Mouse (Mus musculus) embryonic facial prominence, embryonic 11.5 days (tissue): ENCODE data around the gene Lin7c. TPM values are rescaled to one million over a fixed set of nuclear protein-coding genes. Genes with fewer than 3 reads are reported as not detected.

Source experiments
- ATAC-seq: fragments of 200-750 bp; cut with Nextera tagmentation; replicated peaks from 2 replicates; pipeline ENCODE4 v1.8.0; 2017; ENCODE audit warnings: low read depth; ENCODE audit not compliant: insufficient number of reproducible peaks, low FRiP score, low TSS enrichment
- DNase-seq: peaks from one replicate; pipeline ENCODE4 v3.0.0-alpha.2; 2015; ENCODE audit warnings: low spot score
- H3K27ac ChIP-seq: fragments of 300-500 bp; sonication (generic); replicated peaks from 2 replicates; pipeline ENCODE4 v1.5.1; 2014; ENCODE audit warnings: mild to moderate bottlenecking, low read depth, low read length, control low read depth
- H3K27me3 ChIP-seq: fragments of 300-500 bp; sonication (generic); 2 replicates; pipeline ENCODE4 v1.6.1; 2014; ENCODE audit warnings: mild to moderate bottlenecking, low read length, moderate library complexity, mixed read lengths; ENCODE audit not compliant: control insufficient read depth, insufficient read depth
- H3K36me3 ChIP-seq: fragments of 300-500 bp; sonication (generic); replicated peaks from 2 replicates; pipeline ENCODE4 v1.6.1; 2014; ENCODE audit warnings: low read depth, mild to moderate bottlenecking, low read length, moderate library complexity, mixed read lengths; ENCODE audit not compliant: control insufficient read depth, insufficient read depth
- H3K4me1 ChIP-seq: fragments of 300-500 bp; sonication (generic); 2 replicates; pipeline ENCODE4 v1.6.1; 2014; ENCODE audit warnings: low read length, mixed read lengths; ENCODE audit not compliant: control insufficient read depth, insufficient read depth
- H3K4me2 ChIP-seq: fragments of 300-500 bp; sonication (generic); 2 replicates; pipeline ENCODE4 v1.6.1; 2014; ENCODE audit warnings: low read depth, mild to moderate bottlenecking, control low read depth, low read length, moderate library complexity
- H3K4me3 ChIP-seq: fragments of 300-500 bp; sonication (generic); 2 replicates; pipeline ENCODE4 v1.5.1; 2014; ENCODE audit warnings: low read depth, low read length, control low read depth
- H3K9ac ChIP-seq: fragments of 300-500 bp; sonication (generic); replicated peaks from 2 replicates; pipeline ENCODE4 v1.6.1; 2014; ENCODE audit warnings: mild to moderate bottlenecking, control low read depth, low read length
- H3K9me3 ChIP-seq: fragments of 300-500 bp; sonication (generic); replicated peaks from 2 replicates; pipeline ENCODE4 v1.6.1; 2016; ENCODE audit warnings: mild to moderate bottlenecking, low read length, inconsistent platforms, mixed read lengths; ENCODE audit not compliant: control insufficient read depth
- WGBS: fragments of 180-500 bp; shearing (Covaris S2); extraction: QIAGEN DNeasy Blood & Tissue Kit; methylation state at CpG from one replicate; pipeline ENCODE4 v1.1.7; 2014; 5-methylcytosine and 5-hydroxymethylcytosine counted together
- polyA plus RNA-seq: library from polyadenylated mRNA; unstranded; fragments of >200 nt; fragmentation: Nextera tagmentation; extraction: Ambion mirVana; gene quantifications from 2 replicates; pipeline ENCODE4 v1.2.1, GENCODE M21; 2014

Lin7c gene
- polyA plus RNA-seq, 1 experiment from 2014 or later: 93.6 TPM

DNA sequence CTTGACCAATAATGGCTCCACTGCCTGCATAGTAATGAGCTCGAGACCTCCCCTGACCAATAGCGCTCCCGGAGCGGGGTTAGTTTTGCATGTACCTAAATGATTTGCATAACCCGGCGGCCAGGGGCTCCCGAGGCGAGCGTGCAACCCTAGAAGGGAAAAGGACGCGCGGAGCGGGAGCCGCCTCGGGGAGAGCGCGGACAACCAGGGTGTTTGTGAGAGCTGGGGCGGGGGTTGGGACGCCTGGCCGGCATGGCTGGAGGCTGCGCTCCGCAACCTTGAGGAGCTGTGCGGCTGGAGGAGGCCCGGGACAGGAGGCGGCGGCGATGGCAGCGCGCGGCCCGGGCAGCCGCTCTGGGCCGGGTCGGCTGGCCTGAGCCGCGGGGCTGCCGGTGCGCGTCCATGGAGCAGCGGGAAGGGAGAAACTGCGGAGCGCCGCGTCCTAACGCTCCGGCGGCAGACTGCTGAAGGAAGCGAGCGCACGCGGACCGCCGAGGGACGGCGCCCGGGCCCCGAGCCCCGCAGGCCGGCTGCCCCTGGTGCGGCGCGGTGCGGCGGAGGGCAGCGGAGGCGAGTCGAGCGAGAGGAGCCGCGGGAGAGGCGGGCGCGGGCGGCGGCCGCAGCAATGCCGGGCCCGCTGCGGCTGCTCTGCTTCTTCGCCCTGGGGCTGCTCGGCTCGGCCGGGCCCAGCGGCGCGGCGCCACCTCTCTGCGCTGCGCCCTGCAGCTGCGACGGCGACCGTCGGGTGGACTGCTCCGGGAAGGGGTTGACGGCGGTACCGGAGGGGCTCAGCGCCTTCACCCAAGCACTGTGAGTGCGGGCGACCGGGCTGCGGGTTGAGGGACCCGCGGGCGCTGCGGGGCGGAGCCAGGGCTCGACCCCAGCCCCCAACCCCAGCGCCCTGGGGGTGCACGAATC lies 27.1 kb downstream of the Lin7c start, which contains the start of gene Lgr4:
Lgr4 (plus strand) TSS at position 152 of the 918 bp plus-strand sequence.
- Histone ChIP-seq H3K9ac (peak within 1 kb of the TSS; percentile 86), H3K4me3 (peak within 1 kb of the TSS; percentile 93), H3K4me2 (peak within 1 kb of the TSS; percentile 63), H3K27ac (peak within 1 kb of the TSS; percentile 95), H3K27me3 (no peaks in the 10 kb centered on the region), H3K9me3 (no peaks in the 10 kb centered on the region), H3K36me3 (no peaks in the 10 kb centered on the region), H3K4me1 (no peaks in the 10 kb centered on the region)
- DNase-seq: peak; percentile 97
- WGBS: under 1% methylated on average over 91 of the region's 111 CpGs
- ATAC-seq: peak; percentile 98

DNA sequence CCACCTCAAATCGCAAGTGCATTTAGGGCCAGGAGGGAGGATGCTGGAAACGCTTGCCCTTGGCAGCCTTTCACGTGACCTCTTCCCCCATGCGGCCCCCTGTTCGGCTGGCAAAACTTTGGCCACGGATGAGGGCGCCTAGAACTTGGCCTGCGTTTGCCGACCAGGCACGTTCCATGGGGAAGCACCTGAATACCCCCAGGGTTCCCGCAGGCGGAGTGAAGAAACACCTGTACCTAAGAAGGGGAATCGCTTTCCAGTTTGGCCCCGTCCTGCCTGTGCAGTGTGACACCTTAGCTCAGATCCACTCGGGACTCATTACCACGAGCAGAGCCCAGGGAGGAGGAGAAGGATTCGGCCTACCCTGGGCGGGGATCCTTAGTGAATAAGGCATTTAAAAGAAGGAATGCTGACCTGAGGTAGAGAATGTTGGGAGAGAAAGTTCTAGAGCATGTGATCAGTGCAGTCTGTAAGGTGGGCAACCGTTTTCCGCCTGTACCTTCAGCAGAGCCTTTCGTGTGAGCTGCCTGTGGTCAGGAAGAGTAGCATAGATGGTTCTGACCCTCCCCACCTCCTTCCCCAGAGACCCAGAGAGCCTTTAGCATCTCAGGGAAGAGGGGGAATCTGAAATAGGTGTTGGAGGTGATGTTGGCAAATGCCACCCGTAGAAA lies 28.1 kb downstream of the Lin7c start:
- peak; percentile 22 for DNase-seq
- H3K4me2 ChIP-seq: peak overlapping the region; percentile 63
- no peak overlapping the region for H3K27ac ChIP-seq
- H3K4me3 ChIP-seq: peak overlapping the region; percentile 93
- 6% methylated on average over 22 of the region's 22 CpGs for WGBS
- peak overlapping the region; percentile 86 for H3K9ac ChIP-seq
- no peaks in the 10 kb centered on the region for H3K9me3 ChIP-seq
- ATAC-seq: no peak
- no peaks in the 10 kb centered on the region for H3K27me3 ChIP-seq
- H3K36me3 ChIP-seq: no peaks in the 10 kb centered on the region
- H3K4me1 ChIP-seq: no peaks in the 10 kb centered on the region

DNA sequence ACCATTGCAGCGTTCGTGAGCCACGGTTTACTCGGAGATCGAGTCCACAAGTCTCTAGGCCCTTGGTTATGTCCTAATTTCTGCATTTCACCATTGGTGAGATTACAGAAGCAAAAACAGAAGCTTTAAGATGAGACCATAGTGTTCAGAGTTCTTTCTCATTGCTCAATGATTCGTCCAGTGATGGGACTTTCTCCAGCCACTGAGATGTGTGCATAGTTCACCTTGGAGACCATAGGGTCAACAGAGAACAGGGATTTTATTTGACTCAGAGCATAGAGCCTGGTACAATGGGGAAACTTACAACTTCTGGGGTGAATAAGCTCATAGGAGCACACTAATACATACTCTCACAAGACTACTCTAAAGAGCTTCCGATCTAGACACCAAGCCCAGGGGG lies 29.8 kb downstream of the Lin7c start:
- Histone ChIP-seq H3K4me2 (peak overlapping the region; percentile 22), H3K4me1 (no peaks in the 10 kb centered on the region), H3K9me3 (no peaks in the 10 kb centered on the region), H3K4me3 (peak overlapping the region; percentile 17; the same call in 1 of the 2 replicates), H3K36me3 (no peaks in the 10 kb centered on the region), H3K27ac (no peak overlapping the region), H3K27me3 (no peaks in the 10 kb centered on the region), H3K9ac (peak overlapping the region; percentile 5; the same call in 1 of the 2 replicates)
- 75% methylated on average over 7 of the region's 7 CpGs for WGBS
- no peak for ATAC-seq
- DNase-seq: no peak

DNA sequence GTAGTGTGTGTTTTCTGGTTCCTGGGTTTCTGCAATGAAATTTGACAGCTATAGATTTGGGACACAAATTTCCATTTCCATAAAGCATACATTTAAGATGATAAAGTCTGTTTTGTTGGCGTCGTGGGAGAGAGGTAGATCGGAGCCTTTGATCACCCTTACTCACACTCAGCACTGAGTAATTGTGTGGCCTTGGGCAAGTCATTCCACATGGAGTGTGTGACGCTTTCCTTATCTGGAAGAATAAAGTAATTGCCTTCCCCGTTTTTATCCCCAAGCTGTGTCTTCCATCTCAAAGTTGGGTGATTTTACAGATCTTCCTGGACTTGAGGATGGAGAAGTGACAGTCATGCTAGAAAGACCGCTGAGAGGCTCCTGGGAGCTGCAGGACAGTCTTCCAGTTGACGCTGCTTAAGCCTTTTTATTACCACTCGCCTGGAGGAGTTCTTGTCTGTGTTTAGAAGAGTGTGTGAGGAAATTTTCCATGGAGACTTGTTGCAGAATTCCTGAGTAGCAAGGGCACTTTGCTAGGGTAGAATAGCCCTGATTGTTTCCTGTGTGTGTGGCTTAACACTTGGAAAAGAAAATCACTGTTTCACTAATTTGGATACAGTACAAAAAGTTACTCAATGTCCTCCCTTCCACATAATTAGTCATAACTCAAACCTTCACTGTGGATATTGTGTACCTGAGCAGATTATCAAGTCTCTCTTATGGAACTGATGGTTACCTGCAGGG lies 30.8 kb downstream of the Lin7c start:
- DNase-seq (no peak), ATAC-seq (no peak)
- no peaks in the 10 kb centered on the region for H3K9me3 ChIP-seq
- H3K27me3 ChIP-seq: no peaks in the 10 kb centered on the region
- no peaks in the 10 kb centered on the region for H3K36me3 ChIP-seq
- H3K4me1 ChIP-seq: no peaks in the 10 kb centered on the region
- H3K9ac ChIP-seq: no peak overlapping the region
- H3K4me2 ChIP-seq: no peak overlapping the region
- no peak overlapping the region for H3K27ac ChIP-seq
- H3K4me3 ChIP-seq: no peak overlapping the region
- 64% methylated on average over 8 of the region's 8 CpGs for WGBS

DNA sequence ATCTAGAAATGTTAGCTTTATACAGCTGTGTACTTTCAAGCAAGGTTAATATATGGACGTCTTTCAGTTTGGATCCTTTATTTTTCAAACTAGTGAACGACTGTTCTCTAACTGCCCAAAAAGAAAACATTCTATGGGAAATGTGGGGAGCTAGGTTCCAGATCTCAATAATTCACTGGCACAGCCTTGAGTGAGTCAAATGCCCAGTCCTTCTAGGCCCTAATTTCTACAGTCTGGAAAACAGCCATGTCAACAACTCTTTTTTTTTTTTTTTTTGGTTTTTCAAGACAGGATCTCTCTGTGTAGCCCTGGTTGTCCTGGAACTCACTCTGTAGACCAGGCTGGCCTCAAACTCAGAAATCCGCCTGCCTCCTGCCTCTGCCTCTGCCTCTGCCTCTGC lies 31.7 kb downstream of the Lin7c start:
- ATAC-seq: no peak
- no peaks in the 10 kb centered on the region for H3K36me3 ChIP-seq
- no peak overlapping the region for H3K27ac ChIP-seq
- H3K9ac ChIP-seq: no peak overlapping the region
- 82% methylated on average over 3 of the region's 3 CpGs for WGBS
- no peak overlapping the region for H3K4me3 ChIP-seq
- H3K4me1 ChIP-seq: no peaks in the 10 kb centered on the region
- no peak overlapping the region for H3K4me2 ChIP-seq
- H3K27me3 ChIP-seq: no peaks in the 10 kb centered on the region
- H3K9me3 ChIP-seq: no peaks in the 10 kb centered on the region
- DNase-seq: no peak

DNA sequence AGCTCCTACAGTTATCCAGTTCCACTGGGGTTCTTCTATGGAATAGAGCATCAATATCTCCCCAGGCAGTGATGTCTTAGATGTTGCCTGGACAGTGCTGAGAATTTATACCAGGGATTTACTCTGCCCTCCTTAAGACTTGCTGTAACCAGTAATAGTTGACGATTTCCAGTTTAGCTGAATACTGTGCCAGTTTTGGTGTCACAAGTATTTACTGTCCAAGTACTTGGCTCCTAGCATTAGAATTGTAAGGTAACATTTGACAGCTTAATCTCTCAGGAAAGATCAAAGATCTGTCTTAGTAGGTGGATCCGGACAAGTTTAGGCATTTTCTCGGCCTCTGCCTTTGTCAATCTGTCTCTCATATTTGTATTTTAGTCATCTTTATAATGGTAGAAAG lies 32.4 kb downstream of the Lin7c start:
- 80% methylated on average over 3 of the region's 3 CpGs for WGBS
- Histone ChIP-seq H3K36me3 (no peaks in the 10 kb centered on the region), H3K27ac (no peak overlapping the region), H3K9me3 (no peaks in the 10 kb centered on the region), H3K9ac (no peak overlapping the region), H3K27me3 (no peaks in the 10 kb centered on the region), H3K4me1 (no peaks in the 10 kb centered on the region), H3K4me2 (no peak overlapping the region), H3K4me3 (no peak overlapping the region)
- DNase-seq (no peak), ATAC-seq (no peak)

DNA sequence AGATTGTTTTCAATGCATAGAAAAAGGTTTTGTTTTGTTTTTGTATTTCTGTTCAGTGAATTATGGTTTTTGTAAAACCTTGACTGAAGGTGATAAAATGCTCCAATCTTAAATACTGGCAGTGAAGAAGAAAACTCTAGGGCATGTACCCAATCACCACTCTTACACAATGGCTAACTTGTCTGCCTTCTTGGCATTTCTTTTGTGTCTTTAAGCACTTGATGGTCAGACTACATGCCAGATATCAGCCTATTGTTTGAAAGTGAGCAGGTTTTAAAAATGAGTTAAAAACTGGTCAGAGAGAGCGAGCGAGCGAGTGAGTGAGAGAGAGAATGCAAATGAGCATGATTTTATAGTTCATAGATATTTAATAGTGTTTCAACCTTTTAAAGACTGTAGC lies 33.3 kb downstream of the Lin7c start:
- H3K4me1 ChIP-seq: no peaks in the 10 kb centered on the region

More for the DNA sequence above, 33.3 kb downstream of the Lin7c start:
- H3K4me3 ChIP-seq: no peak overlapping the region
- H3K9me3 ChIP-seq: no peaks in the 10 kb centered on the region
- no peak overlapping the region for H3K4me2 ChIP-seq
- H3K27ac ChIP-seq: no peak overlapping the region
- DNase-seq (no peak), ATAC-seq (no peak)
- H3K27me3 ChIP-seq: no peaks in the 10 kb centered on the region
- 85% methylated on average over 3 of the region's 3 CpGs for WGBS
- no peaks in the 10 kb centered on the region for H3K36me3 ChIP-seq
- H3K9ac ChIP-seq: no peak overlapping the region
